Comparison of ENCODE assay signal across 8 mouse cellular contexts in genomic region chr11:106779388-106780088, GRCm38 (mm10). TPM values are rescaled to one million over a fixed set of nuclear protein-coding genes. Genes with fewer than 3 reads are reported as not detected.
DNase-seq lines count a peak whose midpoint lies in the region; ATAC-seq lines count a peak whose summit lies in the region.

TSS of gene Polg2 (minus strand) at chr11:106779537.

- no peaks in the 10 kb centered on the region for H3K27me3 ChIP-seq in hindbrain, embryonic 15.5 days

- ATAC-seq in hindbrain, embryonic 15.5 days (ENCODE audit: low FRiP score, low read depth), result peak; percentile 99

- H3K4me3 ChIP-seq in hindbrain, embryonic 15.5 days, result peak within 1 kb of the TSS; percentile 71

- DNase-seq in R1 (ENCODE audit: low read depth, low spot score), result peak; percentile 95
- peak; percentile 91 to 92 for DNase-seq in cerebellum, postnatal 25 days
- peak; percentile 92 to 94 for DNase-seq in frontal cortex, postnatal 36 days (ENCODE audit: low spot score in 2 of 2)
- peak; percentile 87 for DNase-seq in left cerebral cortex, adult 11 months (ENCODE audit: low spot score)
- DNase-seq in lung, postnatal 4 days, result peak; percentile 93 to 95
- DNase-seq in retina, postnatal 7 days (ENCODE audit: low read depth, low spot score), result peak; percentile 81
- peak; percentile 59 for DNase-seq in urinary bladder, postnatal 10 days (ENCODE audit: low spot score)

- H3K9me3 ChIP-seq in hindbrain, embryonic 15.5 days, result no peaks in the 10 kb centered on the region

- 2% methylated on average over 30 of the region's 30 CpGs for WGBS in hindbrain, embryonic 15.5 days

- peaks cover 46% of the 10 kb centered on the region for H3K36me3 ChIP-seq in hindbrain, embryonic 15.5 days

- peak within 1 kb of the TSS; percentile 78 for H3K9ac ChIP-seq in hindbrain, embryonic 15.5 days

- peak within 1 kb of the TSS; percentile 79 for H3K4me2 ChIP-seq in hindbrain, embryonic 15.5 days

- H3K27ac ChIP-seq in hindbrain, embryonic 15.5 days (replicated peaks), result peak within 1 kb of the TSS; percentile 87

- peaks cover 30% of the 10 kb centered on the region for H3K4me1 ChIP-seq in hindbrain, embryonic 15.5 days (replicated peaks)

RNA-seq across cellular contexts. Expression of gene Polg2, which starts in this region (rescaled TPM):
- polyA plus RNA-seq in hindbrain, embryonic 15.5 days (2015; fragmentation: Nextera tagmentation; extraction: Ambion mirVana), result 8.4 and 8.8 TPM in 2 replicates

Comparison
In these comparisons a context has a peak if more than half of its experiments do, and no peak if none do; other contexts are left out.
1. Peak in every context shown above with its lines: DNase-seq, ATAC-seq, H3K4me3 ChIP-seq and H3K27ac ChIP-seq.